ENCODE assay signal across 12 mouse cellular contexts in genomic region chr3:85022800-85023199, GRCm38 (mm10).
DNase-seq lines count a peak whose midpoint lies in the region.
"Had no signal": no experiment of that assay in that cellular context is flagged by ENCODE, and none has a peak within 500 bp of the region (broad histone marks: within the 10 kb centered on the region; RNA-seq: fewer than 3 reads in every experiment).

No protein-coding gene starts in this region.

- DNase-seq in lung, adult 18-20 months, result peak; percentile 4
- DNase-seq in lung, postnatal 14 days, result no peak
- DNase-seq in ZHBTc4 (ENCODE audit: low read depth, low spot score), result peak; percentile 25
- peak; percentile 93 for DNase-seq in kidney, adult 9 months
- DNase-seq in splenic B cell, adult 2 months (ENCODE audit: low read depth, low spot score), result peak; percentile 24
- no peak for DNase-seq in embryo, embryonic 11 days
- DNase-seq in thymus, adult 18-20 months, result no peak
- no peak for DNase-seq in adrenal gland, postnatal 36 days
- DNase-seq: cerebellum, adult 9-10 months; liver, embryonic 13.5 days; thymus, postnatal 4 days had no signal

- H3K27me3 ChIP-seq in splenic B cell, adult 2 months (ENCODE audit: control insufficient read depth, insufficient read depth, low read length, poor library complexity, severe bottlenecking), result no peaks in the 10 kb centered on the region
- H3K27me3 ChIP-seq: hindbrain, embryonic 15.5 days; liver, embryonic 13.5 days had no signal

- H3K36me3 ChIP-seq in splenic B cell, adult 2 months (ENCODE audit: control insufficient read depth, insufficient read depth, low read length, poor library complexity, severe bottlenecking), result no peaks in the 10 kb centered on the region
- H3K36me3 ChIP-seq: hindbrain, embryonic 15.5 days; liver, embryonic 13.5 days had no signal

Comparison
In these comparisons a context has a peak if more than half of its experiments do, and no peak if none do; other contexts are left out.
1. DNase-seq: peak in lung, adult 18-20 months (2 of 2), ZHBTc4 (single experiment), kidney, adult 9 months (single experiment) and splenic B cell, adult 2 months (single experiment); none in lung, postnatal 14 days (single experiment), embryo, embryonic 11 days (single experiment), thymus, adult 18-20 months (0 of 2) and adrenal gland, postnatal 36 days (0 of 2).